Mouse (Mus musculus) neural tube, embryonic 14.5 days (tissue): Measurements from ENCODE around the gene Emg1. TPM values are rescaled to one million over a fixed set of nuclear protein-coding genes. Genes with fewer than 3 reads are reported as not detected.

Source experiments
- ATAC-seq: fragments of 200-750 bp; cut with Nextera tagmentation; 2 replicates; pipeline ENCODE4 v1.8.0; 2017; ENCODE audit warnings: low read depth, mild to moderate bottlenecking, moderate TSS enrichment, moderate library complexity
- H3K27ac ChIP-seq: fragments of 300-500 bp; sonication (generic); 2 replicates; pipeline ENCODE4 v1.5.1; 2014; ENCODE audit warnings: low read depth, mild to moderate bottlenecking, control low read depth, low read length, moderate library complexity, mixed read lengths
- H3K27me3 ChIP-seq: fragments of 300-500 bp; sonication (generic); 2 replicates; pipeline ENCODE4 v1.6.1; 2014; ENCODE audit warnings: low read length; ENCODE audit not compliant: control insufficient read depth, insufficient read depth
- H3K36me3 ChIP-seq: fragments of 300-500 bp; sonication (generic); 2 replicates; pipeline ENCODE4 v1.6.1; 2014; ENCODE audit warnings: low read length, mixed read lengths; ENCODE audit not compliant: control insufficient read depth, insufficient read depth
- H3K4me1 ChIP-seq: fragments of 300-500 bp; sonication (generic); 2 replicates; pipeline ENCODE4 v1.6.1; 2014; ENCODE audit warnings: low read length; ENCODE audit not compliant: control insufficient read depth, insufficient read depth
- H3K4me2 ChIP-seq: fragments of 300-500 bp; sonication (generic); 2 replicates; pipeline ENCODE4 v1.6.1; 2014; ENCODE audit warnings: mild to moderate bottlenecking, low read depth, low read length, control low read depth
- H3K4me3 ChIP-seq: fragments of 300-500 bp; sonication (generic); 2 replicates; pipeline ENCODE4 v1.5.1; 2014; ENCODE audit warnings: low read depth, low read length, control low read depth, mixed read lengths
- H3K9ac ChIP-seq: fragments of 300-500 bp; sonication (generic); replicated peaks from 2 replicates; pipeline ENCODE4 v1.6.1; 2014; ENCODE audit warnings: low read depth, mild to moderate bottlenecking, control low read depth, low read length, mixed read lengths
- H3K9me3 ChIP-seq: fragments of 300-500 bp; sonication (generic); 2 replicates; pipeline ENCODE4 v1.6.1; 2016; ENCODE audit warnings: low read length; ENCODE audit not compliant: control insufficient read depth
- WGBS: fragments of 180-500 bp; shearing (Covaris S2); extraction: QIAGEN DNeasy Blood & Tissue Kit; methylation state at CpG from one replicate; pipeline ENCODE4 v1.1.7; 2014; 5-methylcytosine and 5-hydroxymethylcytosine counted together
- polyA plus RNA-seq: library from polyadenylated mRNA; unstranded; fragments of >200 nt; fragmentation: Nextera tagmentation; extraction: Ambion mirVana; gene quantifications from 2 replicates; pipeline ENCODE4 v1.2.1, GENCODE M21; 2014

Gene Emg1
- polyA plus RNA-seq, 1 experiment from 2014 or later, result 94.2 TPM

GRCm38 (mm10) chr6:124664256-124664655 is 47.7 kb downstream of the Emg1 start:
- no peaks in the 10 kb centered on the region for H3K4me1 ChIP-seq
- H3K9me3 ChIP-seq, result no peaks in the 10 kb centered on the region
- H3K9ac ChIP-seq, result no peak overlapping the region
- H3K4me3 ChIP-seq, result no peak overlapping the region
- no peaks in the 10 kb centered on the region for H3K27me3 ChIP-seq
- WGBS, result 84% methylated on average over 7 of the region's 7 CpGs
- no peaks in the 10 kb centered on the region for H3K36me3 ChIP-seq
- no peak overlapping the region for H3K27ac ChIP-seq
- ATAC-seq, result no peak
- H3K4me2 ChIP-seq, result no peak overlapping the region

DNA sequence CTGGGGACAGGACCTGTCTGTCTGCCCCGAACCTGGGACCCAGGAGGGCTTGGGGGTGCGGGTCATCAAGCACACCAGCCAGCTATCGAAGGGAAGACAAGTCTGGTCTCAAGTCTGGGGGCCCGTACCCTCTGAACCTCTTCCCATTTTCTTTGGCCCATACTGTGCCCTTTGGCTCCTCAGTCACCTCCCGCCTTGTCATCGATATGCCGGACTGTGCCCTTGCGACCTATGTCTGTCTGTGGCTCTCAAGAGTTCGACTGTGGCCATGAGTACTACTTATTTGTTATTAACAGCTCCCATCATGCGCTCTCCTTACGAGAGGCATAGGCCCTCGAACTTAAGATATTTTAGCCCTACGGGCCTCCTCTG is 48.6 kb downstream of the Emg1 start:
- WGBS, result 19% methylated on average over 13 of the region's 13 CpGs
- Histone ChIP-seq H3K4me1 (no peaks in the 10 kb centered on the region), H3K4me2 (peak overlapping the region; percentile 66), H3K9ac (peak overlapping the region; percentile 56), H3K27ac (peak overlapping the region; percentile 74), H3K9me3 (no peaks in the 10 kb centered on the region), H3K4me3 (peak overlapping the region; percentile 68), H3K36me3 (no peaks in the 10 kb centered on the region), H3K27me3 (no peaks in the 10 kb centered on the region)
- no peak for ATAC-seq

DNA sequence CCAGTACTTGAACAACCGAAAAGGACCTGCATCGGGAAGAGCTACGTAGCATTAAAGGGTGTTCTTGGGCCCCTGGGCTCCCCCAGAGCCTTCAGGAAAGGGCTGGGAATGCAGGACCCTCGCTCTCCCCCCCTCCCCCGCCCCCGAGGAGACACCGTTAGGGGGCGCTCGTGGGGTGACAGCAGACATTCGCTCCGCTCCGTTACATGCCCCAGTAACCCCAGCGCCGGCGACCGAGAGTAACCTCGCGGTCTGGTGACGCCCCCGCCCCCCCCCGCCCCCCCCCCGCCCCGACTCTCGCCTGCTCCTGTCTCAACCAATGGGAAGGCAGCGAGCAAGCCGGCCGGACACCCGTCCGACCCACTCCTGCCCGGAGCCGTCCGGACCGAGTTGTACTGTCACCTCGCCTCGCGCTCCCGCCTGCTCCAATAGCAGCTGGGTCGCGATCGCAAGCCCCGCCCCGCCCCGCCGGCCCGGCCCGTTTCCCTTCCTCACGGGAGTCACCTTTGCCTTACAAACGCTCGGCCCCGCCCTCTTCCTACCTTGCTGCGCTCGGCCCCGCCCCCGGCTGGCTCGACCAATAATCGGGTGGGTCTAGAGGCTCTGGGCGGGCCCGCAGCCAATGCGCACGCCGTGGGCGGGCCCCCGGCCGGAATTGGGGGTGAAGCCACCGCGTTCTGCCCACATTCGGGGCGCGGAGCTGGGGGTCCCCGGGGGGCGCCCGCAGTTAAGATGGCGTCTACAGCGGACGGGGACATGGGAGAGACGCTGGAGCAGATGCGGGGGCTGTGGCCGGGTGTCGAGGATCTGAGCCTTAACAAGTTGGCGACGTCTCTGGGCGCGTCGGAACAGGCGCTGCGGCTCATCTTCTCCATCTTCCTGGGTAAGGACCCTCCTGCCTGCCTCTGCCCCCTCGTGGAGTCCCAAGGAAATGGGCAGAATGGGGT is 49.2 kb downstream of the Emg1 start, which contains the start of gene Lpcat3:
Gene Lpcat3, plus strand, starts transcription at position 551 of the 947 bp plus-strand sequence.
- Histone ChIP-seq H3K36me3 (no peaks in the 10 kb centered on the region), H3K4me2 (peak within 1 kb of the TSS; percentile 66), H3K9me3 (no peaks in the 10 kb centered on the region), H3K4me1 (no peaks in the 10 kb centered on the region), H3K27ac (peak within 1 kb of the TSS; percentile 74), H3K27me3 (no peaks in the 10 kb centered on the region), H3K4me3 (peak within 1 kb of the TSS; percentile 68), H3K9ac (peak within 1 kb of the TSS; percentile 56)
- ATAC-seq, result peak; percentile 97
- WGBS, result under 1% methylated on average over 70 of the region's 87 CpGs

GRCm38 (mm10) chr6:124661995-124662394 is 50.0 kb downstream of the Emg1 start:
- peak overlapping the region; percentile 68 for H3K4me3 ChIP-seq
- H3K27ac ChIP-seq, result peak overlapping the region; percentile 74
- H3K4me2 ChIP-seq, result peak overlapping the region; percentile 66
- H3K9ac ChIP-seq, result peak overlapping the region; percentile 56
- H3K9me3 ChIP-seq, result no peaks in the 10 kb centered on the region
- H3K27me3 ChIP-seq, result no peaks in the 10 kb centered on the region
- ATAC-seq, result 0 out of 2 replicates have a peak, but pooled peaks have one; percentile 1
- no peaks in the 10 kb centered on the region for H3K36me3 ChIP-seq
- no peaks in the 10 kb centered on the region for H3K4me1 ChIP-seq
- WGBS, result 32% methylated on average over 6 of the region's 6 CpGs

DNA sequence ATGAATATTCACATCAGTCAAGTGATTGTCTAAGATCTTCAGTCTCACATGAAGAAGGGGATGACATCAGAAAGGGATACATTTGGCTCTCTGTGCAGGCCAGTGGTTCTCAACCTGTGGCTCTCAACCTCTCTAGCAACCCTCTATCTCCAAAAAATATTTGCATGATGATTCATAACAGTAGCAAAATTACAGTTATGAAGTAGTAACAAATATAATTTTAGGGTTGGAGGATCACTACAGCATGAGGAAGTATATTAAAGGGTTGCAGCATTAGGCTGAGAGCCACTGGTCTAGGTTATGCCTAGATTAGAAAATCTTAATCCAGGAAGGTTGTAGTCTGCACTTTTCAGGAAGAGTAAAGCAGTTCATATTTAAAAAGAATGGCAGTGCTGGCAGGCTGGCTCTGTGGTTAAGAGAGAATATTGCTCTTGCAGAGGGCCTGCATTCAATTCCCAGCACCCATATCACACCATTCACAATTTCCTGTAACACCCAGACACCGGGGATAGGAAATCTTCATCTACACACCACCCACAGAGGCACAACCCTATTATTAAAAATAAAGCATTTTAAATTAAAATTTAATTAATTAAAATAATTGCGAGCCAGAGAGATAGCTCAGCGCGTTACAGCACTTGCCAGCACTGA is 50.7 kb downstream of the Emg1 start:
- no peaks in the 10 kb centered on the region for H3K36me3 ChIP-seq
- no peak overlapping the region for H3K27ac ChIP-seq
- WGBS, result 95% methylated on average over 4 of the region's 4 CpGs
- no peak overlapping the region for H3K4me3 ChIP-seq
- H3K27me3 ChIP-seq, result no peaks in the 10 kb centered on the region
- no peak overlapping the region for H3K9ac ChIP-seq
- H3K4me1 ChIP-seq, result no peaks in the 10 kb centered on the region
- H3K9me3 ChIP-seq, result no peaks in the 10 kb centered on the region
- no peak for ATAC-seq
- no peak overlapping the region for H3K4me2 ChIP-seq

DNA sequence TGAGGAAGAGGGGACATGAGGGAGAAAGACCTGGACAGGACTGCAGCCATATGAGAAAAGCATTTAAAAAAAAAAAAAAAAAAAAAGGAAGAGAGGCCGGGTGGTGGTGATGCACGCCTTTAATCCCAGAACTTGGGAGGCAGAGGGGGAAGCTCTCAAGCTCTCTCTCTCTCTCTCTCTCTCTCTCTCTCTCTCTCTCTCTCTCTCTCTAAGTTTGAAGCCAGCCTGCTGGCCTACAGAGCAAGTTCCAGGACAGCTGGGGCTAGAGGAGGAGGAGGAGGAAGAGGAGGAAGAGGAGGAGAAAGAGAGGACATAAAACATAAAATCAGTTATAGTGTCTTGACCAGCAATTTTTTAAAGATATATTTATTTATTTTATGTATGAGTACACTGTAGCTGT is 53.9 kb downstream of the Emg1 start:
- no peaks in the 10 kb centered on the region for H3K9me3 ChIP-seq
- no peaks in the 10 kb centered on the region for H3K36me3 ChIP-seq
- no peak overlapping the region for H3K4me2 ChIP-seq
- H3K4me3 ChIP-seq, result no peak overlapping the region
- no peak overlapping the region for H3K27ac ChIP-seq
- WGBS, result 73% methylated on average over 2 of the region's 2 CpGs
- ATAC-seq, result no peak
- no peaks in the 10 kb centered on the region for H3K4me1 ChIP-seq
- H3K27me3 ChIP-seq, result no peaks in the 10 kb centered on the region
- no peak overlapping the region for H3K9ac ChIP-seq

DNA sequence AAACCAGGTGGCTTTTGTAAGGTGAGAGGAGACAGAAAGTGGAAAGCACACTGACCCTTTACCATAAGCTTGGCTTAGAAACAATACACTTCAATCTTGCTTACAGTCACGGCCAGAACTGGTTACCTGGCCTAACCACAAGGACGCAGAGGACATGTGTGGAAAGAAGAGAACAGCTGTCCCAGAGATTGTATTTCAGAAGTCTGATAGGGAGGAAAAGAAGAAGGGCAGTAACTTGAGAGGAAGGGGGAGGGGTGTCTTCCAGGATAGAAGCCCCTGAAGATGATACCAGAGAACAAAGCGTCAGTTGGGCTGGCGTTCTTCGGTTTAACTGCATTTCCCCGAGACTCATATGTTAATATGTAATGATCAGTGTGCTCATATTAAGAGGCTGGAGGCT is 56.1 kb downstream of the Emg1 start:
- 77% methylated on average over 6 of the region's 6 CpGs for whole genome bisulfite sequencing
- H3K4me1 ChIP-seq, result no peaks in the 10 kb centered on the region
- no peak overlapping the region for H3K4me2 ChIP-seq
- no peaks in the 10 kb centered on the region for H3K36me3 ChIP-seq
- no peak overlapping the region for H3K27ac ChIP-seq
- no peak for ATAC-seq
- H3K4me3 ChIP-seq, result no peak overlapping the region
- H3K9ac ChIP-seq, result no peak overlapping the region
- H3K9me3 ChIP-seq, result no peaks in the 10 kb centered on the region
- H3K27me3 ChIP-seq, result no peaks in the 10 kb centered on the region
